Mouse (Mus musculus): ENCODE measurements around the gene Naa38. TPM values are rescaled to one million over a fixed set of nuclear protein-coding genes. Genes with fewer than 3 reads are reported as not detected.

Naa38 gene
- total RNA-seq, 1 experiment from 2014 or later: 137 TPM

GRCm38 (mm10) chr11:69432640-69432982 is 37.3 kb downstream of the Naa38 start:
- DNase-seq: peak; percentile 5

DNA sequence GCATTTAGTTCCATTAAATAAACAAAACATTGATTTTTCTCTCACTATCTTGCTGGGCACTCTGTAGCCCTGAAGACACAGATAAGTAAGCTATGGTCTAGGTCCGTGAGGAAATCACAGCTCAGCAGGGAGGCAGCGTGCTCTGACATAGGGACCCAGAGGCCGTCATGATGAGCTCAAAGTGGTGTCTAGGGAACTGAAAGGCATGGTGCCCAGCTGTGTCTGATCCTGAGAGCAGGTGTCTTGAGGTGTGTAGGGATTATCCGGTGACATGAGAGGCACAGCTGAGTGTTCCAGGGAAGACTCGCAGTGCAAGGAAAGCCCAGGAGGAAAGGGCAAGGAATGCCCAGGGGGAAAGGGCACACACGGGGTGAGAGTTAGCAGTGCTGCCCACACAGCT is 37.9 kb downstream of the Naa38 start:
- DNase-seq: no peak

- DNase-seq: no peak
Observed at GRCm38 (mm10) chr11:69437291-69437690, 42.0 kb downstream of the Naa38 start.

DNA sequence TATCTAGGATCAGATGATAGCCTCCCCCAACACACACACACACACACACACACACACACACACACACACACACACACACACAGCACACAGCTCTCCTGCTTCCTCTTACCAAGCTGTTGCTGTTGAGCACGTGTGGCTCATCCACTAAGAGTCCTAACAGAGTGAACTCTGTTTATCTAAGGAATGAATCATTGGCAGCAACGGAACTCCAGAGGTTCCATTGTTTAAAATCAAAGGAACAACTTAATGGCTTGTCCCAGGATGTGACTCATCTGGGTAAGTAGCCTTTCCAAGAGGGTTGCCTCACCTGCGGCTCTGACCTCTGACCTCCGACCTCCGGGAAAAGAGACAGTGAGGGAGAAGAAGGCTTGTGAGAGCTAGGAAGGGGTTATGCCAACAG is 48.0 kb downstream of the Naa38 start:
- peak; percentile 62 for DNase-seq

Other genes starting within 250 kb of the Naa38 start
- not detected in 2 replicates for gene Alox12b, start 238.5 kb upstream of the Naa38 start, total RNA-seq (2021)
- gene Alox8, start 197.6 kb upstream of the Naa38 start, total RNA-seq (2021): 0.19 TPM in 1 of 2 replicates, not detected in the other
- gene Gucy2e, start 158.5 kb upstream of the Naa38 start, total RNA-seq (2021): not detected in 2 replicates
- 9.0 and 10.7 TPM in 2 replicates for gene Cntrob, start 71.7 kb upstream of the Naa38 start, total RNA-seq (2021)
- 82.9 and 83.2 TPM in 2 replicates for gene Trappc1, start 71.5 kb upstream of the Naa38 start, total RNA-seq (2021)
- gene Kcnab3, start 69.2 kb upstream of the Naa38 start, total RNA-seq (2021): 6.6 and 6.9 TPM in 2 replicates
- gene Rnf227, start 55.0 kb upstream of the Naa38 start, total RNA-seq (2021): 4.1 and 5.4 TPM in 2 replicates
- 109 and 118 TPM in 2 replicates for gene Chd3, start 26.1 kb upstream of the Naa38 start, total RNA-seq (2021)
- 34.2 and 42.6 TPM in 2 replicates for gene Cyb5d1, start 144 bp downstream of the Naa38 start, total RNA-seq (2021)
- gene Tmem88, start 2.7 kb downstream of the Naa38 start, total RNA-seq (2021): 29.5 and 30.2 TPM in 2 replicates
- gene Kdm6b, start 18.2 kb downstream of the Naa38 start, total RNA-seq (2021): 53.7 and 61.3 TPM in 2 replicates
- 0.22 and 0.49 TPM in 2 replicates for gene Dnah2, start 153.6 kb downstream of the Naa38 start, total RNA-seq (2021)
- gene Efnb3, start 164.7 kb downstream of the Naa38 start, total RNA-seq (2021): 1.5 and 2.0 TPM in 2 replicates
- gene Wrap53, start 184.8 kb downstream of the Naa38 start, total RNA-seq (2021): 9.2 and 10.1 TPM in 2 replicates
- 66.4 and 78.4 TPM in 2 replicates for gene Trp53, start 184.9 kb downstream of the Naa38 start, total RNA-seq (2021)
- 37.4 and 39.7 TPM in 2 replicates for gene Atp1b2, start 210.5 kb downstream of the Naa38 start, total RNA-seq (2021)
- not detected in 2 replicates for gene Shbg, start 222.4 kb downstream of the Naa38 start, total RNA-seq (2021)
- 7.9 and 8.2 TPM in 2 replicates for gene Sat2, start 226.5 kb downstream of the Naa38 start, total RNA-seq (2021)
- 75.5 and 84.3 TPM in 2 replicates for gene Fxr2, start 237.5 kb downstream of the Naa38 start, total RNA-seq (2021)

All from adrenal gland, postnatal 14 days (tissue).